Mouse (Mus musculus) midbrain, embryonic 13.5 days (tissue): ENCODE measurements at regions not wholly inside any gene's neighbourhood (a gene's known extent, or its start where the extent isn't known, plus 50 kb on each side); places are given as distances from the start of the nearest gene placed in this dataset.
"Not testable (repeated sequence)": the region's sequence is repeated elsewhere in the genome, so short reads cannot be mapped to it uniquely, and the experiment has no call there.

Source experiments
- ATAC-seq: fragments of 200-750 bp; cut with Nextera tagmentation; 2 replicates; pipeline ENCODE4 v1.8.0; 2017; ENCODE audit warnings: mild to moderate bottlenecking, moderate TSS enrichment, moderate library complexity
- H3K27ac ChIP-seq: fragments of 300-500 bp; sonication (generic); 2 replicates; pipeline ENCODE4 v1.5.1; 2015; ENCODE audit warnings: inconsistent platforms, mild to moderate bottlenecking, moderate library complexity
- H3K27me3 ChIP-seq: fragments of 300-500 bp; sonication (generic); 2 replicates; pipeline ENCODE4 v1.6.1; 2015; ENCODE audit warnings: mild to moderate bottlenecking, inconsistent platforms
- H3K36me3 ChIP-seq: fragments of 300-500 bp; sonication (generic); 2 replicates; pipeline ENCODE4 v1.6.1; 2015; ENCODE audit warnings: mild to moderate bottlenecking, inconsistent platforms
- H3K4me1 ChIP-seq: fragments of 300-500 bp; sonication (generic); replicated peaks from 2 replicates; pipeline ENCODE4 v1.6.1; 2015; ENCODE audit warnings: inconsistent platforms
- H3K4me2 ChIP-seq: fragments of 300-500 bp; sonication (generic); replicated peaks from 2 replicates; pipeline ENCODE4 v1.6.1; 2015; ENCODE audit warnings: moderate library complexity, mild to moderate bottlenecking, inconsistent platforms
- H3K4me3 ChIP-seq: fragments of 300-500 bp; sonication (generic); replicated peaks from 2 replicates; pipeline ENCODE4 v1.5.1; 2015; ENCODE audit warnings: mild to moderate bottlenecking, inconsistent platforms
- H3K9ac ChIP-seq: fragments of 300-500 bp; sonication (generic); replicated peaks from 2 replicates; pipeline ENCODE4 v1.6.1; 2015; ENCODE audit warnings: mild to moderate bottlenecking, inconsistent platforms
- H3K9me3 ChIP-seq: fragments of 300-500 bp; sonication (generic); 2 replicates; pipeline ENCODE4 v1.6.1; 2016; ENCODE audit warnings: mild to moderate bottlenecking, inconsistent platforms
- whole genome bisulfite sequencing: fragments of 180-500 bp; shearing (Covaris S2); methylation state at CpG from one replicate; pipeline ENCODE4 v1.1.7; 2015; 5-methylcytosine and 5-hydroxymethylcytosine counted together

DNA sequence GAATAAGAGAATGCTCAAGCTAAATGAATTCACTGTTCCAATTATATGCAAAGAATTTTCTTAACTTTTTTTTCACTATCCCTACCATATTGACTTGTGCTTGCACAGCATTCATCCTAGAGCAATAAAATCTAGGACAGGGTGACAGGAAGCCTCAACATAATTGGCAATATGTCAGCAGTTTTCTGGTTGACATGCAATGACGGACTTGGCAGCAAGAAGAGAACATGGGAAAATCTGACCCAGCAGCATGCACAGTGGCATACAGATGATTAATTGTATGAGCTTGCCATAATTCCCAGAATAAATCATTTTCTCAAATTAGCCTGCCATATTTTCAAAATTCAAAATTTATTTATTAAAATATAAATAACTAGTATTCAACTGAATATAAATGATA, 152.7 kb downstream of the Amy2a5 start:
- no peaks in the 10 kb centered on the region for H3K4me1 ChIP-seq
- no peak for ATAC-seq
- no peaks in the 10 kb centered on the region for H3K9me3 ChIP-seq
- no peaks in the 10 kb centered on the region for H3K36me3 ChIP-seq
- WGBS: 93% methylated on average over 1 of the region's 1 CpGs
- no peak overlapping the region for H3K9ac ChIP-seq
- no peaks in the 10 kb centered on the region for H3K27me3 ChIP-seq
- H3K27ac ChIP-seq: no peak overlapping the region
- no peak overlapping the region for H3K4me3 ChIP-seq
- H3K4me2 ChIP-seq: no peak overlapping the region

DNA sequence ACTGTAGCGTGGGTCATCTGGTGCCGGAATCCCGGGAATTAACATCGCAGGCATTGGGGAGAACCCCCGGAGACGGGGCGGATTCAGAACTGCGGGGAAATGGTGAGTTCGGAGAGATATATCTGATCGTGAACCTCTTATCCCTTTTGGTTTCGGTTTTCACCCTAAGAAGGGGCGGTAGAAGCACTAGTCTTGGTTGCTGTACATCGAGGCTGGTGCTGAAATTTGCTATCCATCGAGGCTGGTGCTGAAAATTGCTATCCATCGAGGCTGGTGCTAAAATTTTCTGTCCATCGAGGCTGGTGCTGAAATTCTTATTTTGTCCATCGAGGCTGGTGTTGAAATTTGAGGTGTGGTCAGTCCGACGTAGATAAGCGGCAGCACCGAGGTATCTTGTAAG, 167.8 kb downstream of the Amy2a5 start:
- not testable (repeated sequence) for H3K4me1 ChIP-seq, ATAC-seq, H3K27me3 ChIP-seq, H3K9me3 ChIP-seq, H3K36me3 ChIP-seq, H3K4me2 ChIP-seq, H3K4me3 ChIP-seq, H3K27ac ChIP-seq, H3K9ac ChIP-seq
- WGBS: 86% methylated on average over 21 of the region's 21 CpGs

DNA sequence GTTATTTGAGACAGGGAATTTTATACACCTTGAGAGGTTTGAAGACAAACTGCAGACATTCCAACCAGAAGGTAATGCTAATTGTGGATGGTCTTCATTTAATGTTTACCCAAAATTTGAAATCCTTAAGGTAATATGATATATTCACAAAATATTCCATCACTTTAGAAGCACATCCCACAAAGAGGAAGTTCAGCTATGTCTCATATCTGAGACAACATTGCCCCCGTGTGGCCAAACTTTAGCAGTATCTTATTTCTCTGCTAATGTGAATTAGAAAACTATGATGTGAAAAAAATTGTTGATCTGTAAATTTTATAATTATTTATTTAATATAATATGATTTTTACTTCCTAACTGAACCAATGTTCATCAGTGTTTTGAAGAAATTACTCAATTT, 177.9 kb downstream of the Amy2a5 start:
- WGBS: 3% methylated on average over 1 of the region's 1 CpGs
- H3K4me2 ChIP-seq: no peak overlapping the region
- H3K27ac ChIP-seq: no peak overlapping the region
- peak; percentile 58; the same call in 1 of the 2 replicates for ATAC-seq
- H3K4me3 ChIP-seq: no peak overlapping the region
- no peak overlapping the region for H3K9ac ChIP-seq
- no peaks in the 10 kb centered on the region for H3K9me3 ChIP-seq
- no peaks in the 10 kb centered on the region for H3K27me3 ChIP-seq
- H3K4me1 ChIP-seq: no peaks in the 10 kb centered on the region
- H3K36me3 ChIP-seq: no peaks in the 10 kb centered on the region
